Mouse (Mus musculus) lung, postnatal 14 days (tissue): ENCODE data around the gene Cd2.

Experiments
- DNase-seq: peaks from one replicate; pipeline ENCODE4 v3.0.0; 2021

Cd2 gene

GRCm38 (mm10) chr3:101292611-101293010, 4.9 kb upstream of the Cd2 start:
- no peak for DNase-seq

- no peak for DNase-seq
These were observed 3.1 kb upstream of the Cd2 start for GRCm38 (mm10) chr3:101290587-101291520.

GRCm38 (mm10) chr3:101290036-101290435, 2.3 kb upstream of the Cd2 start:
- DNase-seq: no peak

GRCm38 (mm10) chr3:101289406-101289805, 1.7 kb upstream of the Cd2 start:
- no peak for DNase-seq

- DNase-seq: no peak
These were observed 1.1 kb downstream of the Cd2 start for GRCm38 (mm10) chr3:101286336-101287325.

- DNase-seq: no peak
These were observed 1.9 kb downstream of the Cd2 start for GRCm38 (mm10) chr3:101285851-101286250.

GRCm38 (mm10) chr3:101285021-101285615, 2.6 kb downstream of the Cd2 start:
- DNase-seq: no peak

GRCm38 (mm10) chr3:101283869-101284706, 3.7 kb downstream of the Cd2 start:
- no peak for DNase-seq

GRCm38 (mm10) chr3:101283441-101283840, 4.3 kb downstream of the Cd2 start:
- DNase-seq: no peak

- no peak for DNase-seq
These were observed 5.1 kb downstream of the Cd2 start for GRCm38 (mm10) chr3:101282556-101283180.

- DNase-seq: no peak
These were observed 5.9 kb downstream of the Cd2 start for GRCm38 (mm10) chr3:101281841-101282240.

GRCm38 (mm10) chr3:101280348-101281311, 7.1 kb downstream of the Cd2 start:
- DNase-seq: peak; percentile 71

GRCm38 (mm10) chr3:101279561-101279960, 8.2 kb downstream of the Cd2 start:
- DNase-seq: no peak

- no peak for DNase-seq
These were observed 9.3 kb downstream of the Cd2 start for GRCm38 (mm10) chr3:101278396-101278795.

GRCm38 (mm10) chr3:101277830-101278229, 9.9 kb downstream of the Cd2 start:
- DNase-seq: no peak

GRCm38 (mm10) chr3:101276501-101277320, 11.0 kb downstream of the Cd2 start:
- no peak for DNase-seq

GRCm38 (mm10) chr3:101275636-101276300, 12.0 kb downstream of the Cd2 start:
- DNase-seq: no peak

- no peak for DNase-seq
These were observed 12.9 kb downstream of the Cd2 start for GRCm38 (mm10) chr3:101274794-101275193.
